11 mouse cellular contexts compared by ENCODE assay signal in the genomic region with DNA sequence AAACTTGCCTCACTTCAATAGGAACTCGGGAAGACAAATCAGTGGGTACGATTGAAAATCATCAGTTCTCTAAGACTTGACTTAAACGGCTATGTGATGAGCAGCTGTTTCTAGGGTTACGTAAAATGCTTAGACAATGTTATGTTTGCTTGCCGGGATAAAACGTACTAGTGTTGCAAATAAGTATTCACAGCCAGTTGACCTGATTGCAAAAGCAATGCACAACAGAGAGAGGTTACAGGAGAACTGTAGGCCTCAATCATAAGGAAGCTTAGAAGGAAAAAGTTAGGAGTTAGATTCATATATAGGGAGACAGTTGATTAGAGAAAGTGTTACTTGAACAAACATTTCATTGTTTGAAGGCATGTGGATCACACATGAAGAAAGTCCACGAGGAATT. TPM values are rescaled to one million over a fixed set of nuclear protein-coding genes. Genes with fewer than 3 reads are reported as not detected.
A peak's percentile ranks its signal among the peaks of the same experiment; 100 is the strongest.
DNase-seq lines count a peak whose midpoint lies in the region; ATAC-seq lines count a peak whose summit lies in the region.
"Had no signal": no experiment of that assay in that cellular context is flagged by ENCODE, and none has a peak within 500 bp of the region (broad histone marks: within the 10 kb centered on the region; RNA-seq: fewer than 3 reads in every experiment).

No protein-coding gene starts in this region.

- H3K9ac ChIP-seq in kidney, embryonic 14.5 days (ENCODE audit: low read depth, low read length) = no peak overlapping the region
- no peak overlapping the region for H3K9ac ChIP-seq in embryonic facial prominence, embryonic 15.5 days
- H3K9ac ChIP-seq in hindbrain, embryonic 15.5 days = 0 out of 2 replicates have a peak overlapping the region, but pooled peaks have one; percentile 10
- no peak overlapping the region for H3K9ac ChIP-seq in midbrain, embryonic 13.5 days (replicated peaks)

- WGBS in kidney, embryonic 14.5 days = 65% methylated on average over 7 of the region's 7 CpGs
- WGBS in embryonic facial prominence, embryonic 15.5 days = 47% methylated on average over 7 of the region's 7 CpGs
- WGBS in hindbrain, embryonic 15.5 days = 71% methylated on average over 7 of the region's 7 CpGs
- WGBS in midbrain, embryonic 13.5 days = 84% methylated on average over 7 of the region's 7 CpGs

- H3K9me3 ChIP-seq in kidney, embryonic 14.5 days (ENCODE audit: control insufficient read depth, low read length) = no peaks in the 10 kb centered on the region
- no peaks in the 10 kb centered on the region for H3K9me3 ChIP-seq in embryonic facial prominence, embryonic 15.5 days (replicated peaks)
- no peaks in the 10 kb centered on the region for H3K9me3 ChIP-seq in hindbrain, embryonic 15.5 days
- H3K9me3 ChIP-seq in midbrain, embryonic 13.5 days = no peaks in the 10 kb centered on the region
- H3K9me3 ChIP-seq: G1E had no signal

- no peak overlapping the region for H3K27ac ChIP-seq in kidney, embryonic 14.5 days (ENCODE audit: low read depth, low read length)
- H3K27ac ChIP-seq in embryonic facial prominence, embryonic 15.5 days (replicated peaks) = no peak overlapping the region
- no peak overlapping the region for H3K27ac ChIP-seq in hindbrain, embryonic 15.5 days (replicated peaks)
- no peak overlapping the region for H3K27ac ChIP-seq in midbrain, embryonic 13.5 days

- no peak for DNase-seq in kidney, adult 18-20 months
- no peak for DNase-seq in layer of hippocampus, postnatal 14 days (ENCODE audit: low spot score in 2 of 2)
- DNase-seq in layer of hippocampus, adult 9-11 months = no peak
- DNase-seq in gastrocnemius, postnatal 14 days = no peak
- DNase-seq: cerebellum, adult 8-10 months; right cerebral cortex, adult 18-20 months had no signal

- no peak for ATAC-seq in kidney, embryonic 14.5 days (ENCODE audit: low FRiP score, low TSS enrichment)
- ATAC-seq in embryonic facial prominence, embryonic 15.5 days (ENCODE audit: insufficient number of reproducible peaks, low FRiP score, low TSS enrichment, low read depth) = no peak
- no peak for ATAC-seq in hindbrain, embryonic 15.5 days (ENCODE audit: low FRiP score, low read depth)
- ATAC-seq in midbrain, embryonic 13.5 days = no peak

- H3K4me2 ChIP-seq in kidney, embryonic 14.5 days (replicated peaks; ENCODE audit: low read depth, low read length) = no peak overlapping the region; the same call in 1 of the 2 replicates
- peak overlapping the region; percentile 81; the same call in 1 of the 2 replicates for H3K4me2 ChIP-seq in embryonic facial prominence, embryonic 15.5 days (replicated peaks)
- H3K4me2 ChIP-seq in hindbrain, embryonic 15.5 days = peak overlapping the region; percentile 94
- peak overlapping the region; percentile 77 for H3K4me2 ChIP-seq in midbrain, embryonic 13.5 days (replicated peaks)

- intact Hi-C loops in gastrocnemius, postnatal 14 days (cut with DNase I; ENCODE audit: low total_unique reads) = no loop called here

- H3K27me3 ChIP-seq in kidney, embryonic 14.5 days (ENCODE audit: control insufficient read depth, insufficient read depth, low read length) = no peaks in the 10 kb centered on the region
- peaks cover 12% of the 10 kb centered on the region for H3K27me3 ChIP-seq in embryonic facial prominence, embryonic 15.5 days
- H3K27me3 ChIP-seq in hindbrain, embryonic 15.5 days = peaks cover 3% of the 10 kb centered on the region; the same call in 1 of the 2 replicates
- H3K27me3 ChIP-seq in midbrain, embryonic 13.5 days = peaks cover 6% of the 10 kb centered on the region; the same call in 1 of the 2 replicates

- peak overlapping the region; percentile 88; the same call in 1 of the 2 replicates for H3K4me3 ChIP-seq in kidney, embryonic 14.5 days (ENCODE audit: low read length)
- peak overlapping the region; percentile 90; the same call in 1 of the 2 replicates for H3K4me3 ChIP-seq in embryonic facial prominence, embryonic 15.5 days (replicated peaks)
- peak overlapping the region; percentile 90; the same call in 1 of the 2 replicates for H3K4me3 ChIP-seq in hindbrain, embryonic 15.5 days
- peak overlapping the region; percentile 91; the same call in 1 of the 2 replicates for H3K4me3 ChIP-seq in midbrain, embryonic 13.5 days (replicated peaks)

- no peaks in the 10 kb centered on the region for H3K36me3 ChIP-seq in kidney, embryonic 14.5 days (ENCODE audit: control insufficient read depth, insufficient read depth, low read length)
- H3K36me3 ChIP-seq in embryonic facial prominence, embryonic 15.5 days = no peaks in the 10 kb centered on the region
- H3K36me3 ChIP-seq in hindbrain, embryonic 15.5 days = no peaks in the 10 kb centered on the region
- H3K36me3 ChIP-seq in midbrain, embryonic 13.5 days = no peaks in the 10 kb centered on the region

- H3K4me1 ChIP-seq in kidney, embryonic 14.5 days (ENCODE audit: control insufficient read depth, insufficient read depth, low read length) = peaks cover 26% of the 10 kb centered on the region
- peaks cover 28% of the 10 kb centered on the region for H3K4me1 ChIP-seq in embryonic facial prominence, embryonic 15.5 days
- peaks cover 29% of the 10 kb centered on the region for H3K4me1 ChIP-seq in hindbrain, embryonic 15.5 days (replicated peaks)
- H3K4me1 ChIP-seq in midbrain, embryonic 13.5 days (replicated peaks) = peaks cover 50% of the 10 kb centered on the region

RNA-seq across cellular contexts. Expression of gene Rictor, which starts 2.2 kb away (rescaled TPM):
- polyA plus RNA-seq in kidney, embryonic 14.5 days (2014; fragmentation: Nextera tagmentation; extraction: Ambion mirVana) = 31.3 and 46.1 TPM in 2 replicates
- 36.8 and 38.9 TPM in 2 replicates for polyA plus RNA-seq in embryonic facial prominence, embryonic 15.5 days (2015; fragmentation: Nextera tagmentation; extraction: Ambion mirVana)
- 47.2 and 49.1 TPM in 2 replicates for polyA plus RNA-seq in hindbrain, embryonic 15.5 days (2015; fragmentation: Nextera tagmentation; extraction: Ambion mirVana)
- 62.0 and 63.8 TPM in 2 replicates for polyA plus RNA-seq in midbrain, embryonic 13.5 days (2015; fragmentation: Nextera tagmentation; extraction: Ambion mirVana)
- 10 to 100 TPM; 39.4 to 42.6 TPM for total RNA-seq in layer of hippocampus, postnatal 14 days (2021)
- total RNA-seq in gastrocnemius, postnatal 14 days (2021) = 1 to 10 TPM; 8.0 to 8.8 TPM
